Mouse (Mus musculus) thymus, adult 2 months (tissue): Measurements from ENCODE around the gene Hspb6.

ENCODE experiments used
- CTCF ChIP-seq: fragments of 200-500 bp; IDR thresholded peaks from 2 replicates; pipeline ENCODE4 v1.5.1; 2012; ENCODE audit warnings: mild to moderate bottlenecking, control low read depth, low read length, moderate library complexity, borderline replicate concordance; ENCODE audit not compliant: control insufficient read depth, poor library complexity, insufficient read depth; ENCODE audit errors: extremely low read depth
- POLR2A ChIP-seq: fragments of 200-500 bp; IDR thresholded peaks from 2 replicates; pipeline ENCODE4 v1.6.1; 2012; ENCODE audit warnings: mild to moderate bottlenecking, low read length, control low read depth, moderate library complexity; ENCODE audit not compliant: control insufficient read depth, poor library complexity, insufficient read depth; ENCODE audit errors: extremely low read depth

DNA sequence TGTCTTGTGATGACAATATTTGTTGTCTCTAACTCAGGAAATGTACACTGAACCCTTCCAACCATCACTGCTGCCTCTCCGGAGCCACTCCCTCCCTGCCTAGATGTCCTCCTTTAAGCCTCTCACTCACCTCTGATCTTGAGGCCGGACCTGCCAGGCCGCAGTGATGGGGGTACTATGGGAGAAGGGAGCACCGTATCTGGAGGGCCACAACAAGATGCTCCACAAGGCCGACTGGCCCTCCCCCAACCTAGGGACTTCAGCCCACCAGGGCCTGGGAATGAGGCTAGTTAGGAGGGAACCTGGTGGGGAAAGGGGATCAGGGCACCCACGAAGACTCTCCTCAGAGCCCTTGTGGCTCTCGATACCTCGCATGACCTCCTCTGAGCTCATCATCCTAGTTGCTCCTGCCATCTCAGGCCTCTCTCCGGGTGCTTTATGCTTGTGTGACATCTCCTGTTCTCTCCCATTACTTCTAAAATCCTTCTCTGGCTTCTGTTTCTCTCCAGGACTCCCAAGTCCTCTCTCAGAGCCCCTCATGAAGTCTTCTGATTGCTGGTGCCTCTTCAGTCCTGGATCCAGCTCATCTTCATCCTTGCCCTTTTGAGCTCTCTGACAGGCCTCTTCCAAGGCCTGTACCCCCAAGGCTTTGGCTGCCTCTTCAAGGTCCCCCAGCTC, 39.1 kb downstream of the Hspb6 start:
- TF ChIP-seq CTCF = no peak
- no peak for TF ChIP-seq POLR2A
